9 mouse cellular contexts compared by ENCODE assay signal in genomic region chr2:120478600-120478999, GRCm38 (mm10). TPM values are rescaled to one million over a fixed set of nuclear protein-coding genes. Genes with fewer than 3 reads are reported as not detected.
DNase-seq lines count a peak whose midpoint lies in the region; ATAC-seq and TF ChIP-seq lines count a peak whose summit lies in the region.
"Had no signal": no experiment of that assay in that cellular context is flagged by ENCODE, and none has a peak within 500 bp of the region (broad histone marks: within the 10 kb centered on the region; RNA-seq: fewer than 3 reads in every experiment).

No protein-coding gene starts in this region.

- H3K9ac ChIP-seq in MEL (ENCODE audit: control insufficient read depth, low read depth, low read length, poor library complexity, severe bottlenecking) = no peak overlapping the region
- no peak overlapping the region for H3K9ac ChIP-seq in liver, postnatal 0 days (replicated peaks)

- 51% methylated on average over 3 of the region's 3 CpGs for WGBS in cerebellum, adult 2 months
- WGBS in liver, postnatal 0 days (ENCODE audit: insufficient replicate concordance) = 36% methylated on average over 3 of the region's 3 CpGs

- TF ChIP-seq EP300 in MEL (IDR thresholded peaks at IDR 0.05; ENCODE audit: low read depth in 1 of 2, low read length in 2 of 2) = no peak
- no peak for TF ChIP-seq EP300 in liver, postnatal 0 days (IDR thresholded peaks at IDR 0.05; ENCODE audit: low read depth)

- no peak overlapping the region for H3ac ChIP-seq in C2C12 (ENCODE audit: control insufficient read depth, insufficient read length, low read depth)

- H3K4me3 ChIP-seq in C2C12 (ENCODE audit: insufficient read depth, poor library complexity, severe bottlenecking) (no peak overlapping the region), MEL (ENCODE audit: control insufficient read depth in 1 of 2, insufficient read depth in 1 of 2, low read depth in 2 of 2, low read length in 2 of 2) (no peak overlapping the region)
- no peak overlapping the region for H3K4me3 ChIP-seq in cerebellum, adult 2 months (replicated peaks; ENCODE audit: insufficient read depth, low read depth, low read length)
- no peak overlapping the region for H3K4me3 ChIP-seq in liver, postnatal 0 days (ENCODE audit: low read depth, low read length)

- peak; percentile 81 for DNase-seq in MEL (ENCODE audit: low read depth, low spot score)
- DNase-seq in cerebellum, adult 2 months = peak; percentile 35 to 52
- peak; percentile 72 for DNase-seq in gastrocnemius, postnatal 10 days
- DNase-seq in kidney, postnatal 10 days = peak; percentile 90
- DNase-seq in liver, postnatal 0 days = peak; percentile 75
- DNase-seq in retina, postnatal 7 days (ENCODE audit: low read depth, low spot score) = peak; percentile 43
- DNase-seq in urinary bladder, postnatal 36 days (ENCODE audit: low spot score in 2 of 2) = peak; percentile 51 to 71

- H3K9me3 ChIP-seq in MEL (replicated peaks; ENCODE audit: insufficient read depth, low read length) = no peaks in the 10 kb centered on the region
- no peaks in the 10 kb centered on the region for H3K9me3 ChIP-seq in liver, postnatal 0 days (ENCODE audit: low read length)

- no peak for TF ChIP-seq POLR2A in MEL (IDR thresholded peaks at IDR 0.05; ENCODE audit: control insufficient read depth in 1 of 2, insufficient read depth in 1 of 2, low read depth in 1 of 2, low read length in 2 of 2, poor library complexity in 1 of 2)
- TF ChIP-seq POLR2A in cerebellum, adult 2 months (IDR thresholded peaks at IDR 0.05; ENCODE audit: borderline replicate concordance, insufficient read depth, low read length) = no peak

- no peak overlapping the region for H3K27ac ChIP-seq in MEL (ENCODE audit: control insufficient read depth, low read depth, low read length)
- H3K27ac ChIP-seq in cerebellum, adult 2 months (ENCODE audit: insufficient read depth, low read length) = no peak overlapping the region
- H3K27ac ChIP-seq in liver, postnatal 0 days (ENCODE audit: low read depth) = no peak overlapping the region
- H3K27ac ChIP-seq: macrophage had no signal

- peak; percentile 50; the same call in 1 of the 2 replicates for ATAC-seq in liver, postnatal 0 days

- H3K79me2 ChIP-seq in C2C12 (ENCODE audit: control insufficient read depth, insufficient read depth) (no peaks in the 10 kb centered on the region), MEL (ENCODE audit: control insufficient read depth, insufficient read depth, low read length, poor library complexity) (no peaks in the 10 kb centered on the region)

- peaks cover 0 to 6% of the 10 kb centered on the region in 2 experiments; a peak in 1 of 4 replicates for H3K4me1 ChIP-seq in MEL (ENCODE audit: control insufficient read depth in 1 of 2, insufficient read depth in 2 of 2, low read length in 2 of 2)
- no peaks in the 10 kb centered on the region for H3K4me1 ChIP-seq in cerebellum, adult 2 months (ENCODE audit: control insufficient read depth, insufficient read depth, low read length)
- H3K4me1 ChIP-seq in liver, postnatal 0 days (ENCODE audit: insufficient read depth) = no peaks in the 10 kb centered on the region

- peak; percentile 99 for TF ChIP-seq RAD21 in MEL (IDR thresholded peaks at IDR 0.05; ENCODE audit: low read depth, low read length)

- no peak overlapping the region for H3K4me2 ChIP-seq in liver, postnatal 0 days (ENCODE audit: low read depth, low read length)

- no peaks in the 10 kb centered on the region for H3K79me3 ChIP-seq in C2C12 (ENCODE audit: low read depth)

- H3K27me3 ChIP-seq in C2C12 (ENCODE audit: control insufficient read depth, insufficient read depth, insufficient read length) (no peaks in the 10 kb centered on the region), MEL (ENCODE audit: control insufficient read depth in 1 of 2, insufficient read depth in 2 of 2, low read length in 2 of 2) (no peaks in the 10 kb centered on the region)
- H3K27me3 ChIP-seq in cerebellum, adult 2 months (ENCODE audit: control insufficient read depth, insufficient read depth, low read length) = no peaks in the 10 kb centered on the region
- no peaks in the 10 kb centered on the region for H3K27me3 ChIP-seq in liver, postnatal 0 days (ENCODE audit: insufficient read depth, low read length)

- H3K36me3 ChIP-seq in C2C12 (ENCODE audit: control insufficient read depth, insufficient read depth) (no peaks in the 10 kb centered on the region), MEL (ENCODE audit: control insufficient read depth in 1 of 2, insufficient read depth in 2 of 2, low read length in 2 of 2) (no peaks in the 10 kb centered on the region)
- H3K36me3 ChIP-seq in liver, postnatal 0 days (replicated peaks; ENCODE audit: insufficient read depth, low read length) = no peaks in the 10 kb centered on the region

- TF ChIP-seq CTCF in C2C12 (IDR thresholded peaks at IDR 0.05; ENCODE audit: control insufficient read depth, insufficient read depth, insufficient read length) = peak; percentile 45
- peak; percentile 77 to 86 (median 84) for TF ChIP-seq CTCF in MEL (IDR thresholded peaks at IDR 0.05 in 2 of 3, conservative IDR thresholded peaks at IDR 0.05 in 1 of 3; ENCODE audit: control insufficient read depth in 1 of 3, insufficient read depth in 1 of 3, low read depth in 2 of 3, low read length in 3 of 3, poor library complexity in 1 of 3, severe bottlenecking in 1 of 3)
- TF ChIP-seq CTCF in cerebellum, adult 2 months (IDR thresholded peaks at IDR 0.05; ENCODE audit: borderline replicate concordance, insufficient read depth, low read depth, low read length) = peak; percentile 52; the same call in 1 of the 2 replicates
- TF ChIP-seq CTCF in liver, postnatal 0 days (IDR thresholded peaks at IDR 0.05; ENCODE audit: low read depth) = peak; percentile 81

TF ChIP-seq in C2C12, 6 proteins besides CTCF, POLR2A, EP300 and RAD21:
- no peak for TF ChIP-seq MAX (IDR thresholded peaks at IDR 0.05)

TF ChIP-seq in MEL, 35 proteins besides CTCF, POLR2A, EP300 and RAD21:
- TF ChIP-seq ZMIZ1 (IDR thresholded peaks at IDR 0.05; ENCODE audit: low read depth, low read length) (no peak), SMC3 (IDR thresholded peaks at IDR 0.05; ENCODE audit: low read depth, low read length) (peak; percentile 95), ZC3H11A (IDR thresholded peaks at IDR 0.05; ENCODE audit: low read depth, low read length) (peak; percentile 97)

RNA-seq across cellular contexts. Expression of gene Capn3, which starts 22.8 kb away (rescaled TPM):
- polyA plus RNA-seq in C2C12 (2012; fragmentation: generic; extraction: Trizol) = 1.8 TPM
- total RNA-seq in MEL (2012; rRNA removed) = not detected in 2 replicates
- polyA plus RNA-seq in MEL (2012; ENCODE audit: insufficient read depth in 1 of 2, insufficient read length in 2 of 2, low read depth in 1 of 2, low replicate concordance in 2 of 2, missing spikeins in 1 of 2) = not detected
- polyA plus RNA-seq in cerebellum, adult 2 months (2012; rRNA removed) = 1.4 and 1.7 TPM in 2 replicates
- total RNA-seq in gastrocnemius, postnatal 10 days (2021) = 10 to 100 TPM; 92.4 to 94.1 TPM
- 4.7 and 4.9 TPM in 2 replicates for polyA plus RNA-seq in liver, postnatal 0 days (2015; fragmentation: Nextera tagmentation; extraction: Ambion mirVana)
